Mouse (Mus musculus) adrenal gland, adult 18-20 months (tissue): ENCODE results near the gene Unc13c. TPM values are rescaled to one million over a fixed set of nuclear protein-coding genes. Genes with fewer than 3 reads are reported as not detected.
A peak's percentile ranks its signal among the peaks of the same experiment; 100 is the strongest.

Experiments used
- DNase-seq, 2 experiments: peaks; one replicate each; pipeline ENCODE4 v3.0.0; 2021 to 2022; ENCODE audit warnings: low spot score in 2 of 2
- long read RNA-seq, 2 experiments: library from polyadenylated mRNA; stranded (forward); transcript quantifications; one replicate each; pipeline ENCODE4 v2.0.0; 2021
- total RNA-seq, 2 experiments: library from RNA; stranded (reverse); gene quantifications; 1 replicate in 1 of 2; 2 replicates in 1 of 2; pipeline ENCODE4 v1.2.3; 2021

Unc13c gene
- total RNA-seq, result under 1 TPM; 0.20 to 0.42 TPM
- long read RNA-seq, experiment 1, result 0 reads
- long read RNA-seq, experiment 2, result 0 reads

DNA sequence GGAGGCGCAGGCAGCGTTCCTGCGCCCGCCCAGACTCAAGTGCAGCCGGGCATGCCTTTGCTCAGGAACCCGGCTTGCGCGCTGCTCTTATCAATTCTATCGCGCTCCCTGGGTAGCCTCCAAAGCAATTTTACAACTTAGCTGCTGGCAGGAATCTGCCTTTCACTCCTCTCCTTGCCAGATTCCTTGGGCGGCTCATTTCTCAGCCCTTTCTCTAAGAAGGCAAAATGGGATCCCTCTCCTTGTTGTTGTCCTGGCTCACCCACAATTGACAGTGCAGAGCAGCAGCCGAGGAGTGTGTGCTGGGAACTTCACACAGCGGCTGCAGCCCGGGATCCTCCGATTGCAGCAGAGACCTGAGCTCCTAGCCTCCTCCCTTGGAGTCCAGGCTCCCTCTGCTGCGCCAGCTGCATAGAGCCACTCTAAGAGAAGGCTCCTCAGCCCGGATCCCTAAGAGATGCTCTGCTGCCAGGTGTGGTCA is at the start of gene Unc13c:
Gene Unc13c (minus strand): TSS at position 326 of the 481 bp plus-strand sequence.
- DNase-seq, result no peak

DNA sequence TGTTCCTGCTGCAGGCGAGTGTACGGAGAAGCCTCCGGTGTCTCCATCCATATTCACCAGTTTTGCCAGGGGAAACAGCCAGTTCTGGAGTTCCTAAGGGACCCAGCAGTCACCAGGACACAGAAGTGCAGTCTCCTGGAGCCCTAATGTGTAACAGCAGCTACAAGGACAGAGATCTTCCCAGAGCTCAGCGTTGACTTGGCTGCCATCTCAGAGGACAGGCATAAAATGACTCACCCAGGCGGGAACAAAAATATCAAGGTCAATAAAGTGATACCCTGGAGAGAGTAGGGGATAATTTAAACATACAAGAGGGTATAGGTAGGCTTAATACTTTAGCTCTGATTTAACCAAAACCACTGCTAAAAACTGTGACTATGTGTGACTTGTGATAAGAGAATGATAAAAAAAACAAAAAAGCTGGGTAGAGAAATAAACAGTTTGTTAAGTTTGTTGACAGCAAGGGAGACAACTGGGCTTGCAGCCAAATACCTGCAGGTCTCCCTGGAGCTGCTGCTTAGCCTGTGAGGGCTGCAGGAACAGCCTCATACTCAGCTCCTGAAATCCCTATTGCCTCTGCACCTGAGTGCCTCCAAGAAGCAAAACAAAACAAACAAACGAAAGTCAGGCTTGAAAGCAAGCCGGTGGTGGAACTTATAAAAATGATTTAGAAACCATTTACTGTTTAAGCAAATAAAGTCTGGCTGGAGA is 39.4 kb upstream of the Unc13c start:
- peak; percentile 8 to 19 for DNase-seq

DNA sequence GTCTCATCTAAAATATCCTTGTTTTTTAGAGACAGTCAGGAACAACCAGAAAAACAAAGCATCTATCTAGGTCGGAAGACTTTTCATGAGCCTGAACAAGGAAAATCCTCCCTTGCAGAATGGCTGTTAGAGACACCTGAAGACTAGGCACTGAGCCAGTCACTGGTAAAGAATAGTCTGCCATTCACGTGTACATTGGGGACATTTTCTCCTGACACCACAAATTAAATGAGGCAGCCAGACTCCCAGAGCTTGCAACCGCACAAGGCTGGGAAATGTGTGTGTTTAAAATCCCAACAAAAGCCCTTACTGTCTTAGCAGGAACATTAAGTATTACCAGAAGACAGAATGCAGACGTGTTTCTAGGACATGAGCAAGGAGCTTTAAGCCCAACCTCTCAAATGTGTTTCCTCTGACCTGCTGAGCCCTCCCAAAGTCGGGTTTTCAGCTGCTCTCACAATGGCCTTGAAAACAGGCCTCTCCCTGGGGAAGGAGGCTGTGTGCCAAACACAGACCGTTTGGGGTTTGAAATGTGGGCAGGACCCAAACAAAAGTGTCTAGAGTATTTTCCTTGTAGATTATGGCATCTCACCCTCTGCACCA is 33.7 kb upstream of the Unc13c start:
- no peak for DNase-seq

DNA sequence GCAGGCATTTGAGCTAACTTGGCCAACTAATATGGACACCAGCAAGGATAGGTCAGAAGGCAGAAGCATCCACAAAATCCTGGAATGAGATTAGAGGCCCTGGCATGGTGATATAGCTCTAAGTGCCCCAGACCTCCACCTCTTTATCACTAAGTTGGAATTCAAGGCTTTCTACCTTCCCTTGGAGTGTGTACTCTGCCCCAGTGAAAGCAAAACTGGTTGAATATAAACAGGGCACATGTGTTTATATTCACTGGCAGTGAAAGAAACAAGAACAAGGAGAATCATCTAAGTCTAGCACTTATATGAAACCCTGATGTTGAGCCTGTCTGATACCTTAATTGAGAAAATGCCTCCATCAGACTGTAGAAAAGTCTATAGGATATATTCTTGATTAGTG is 19.3 kb upstream of the Unc13c start:
- no peak for DNase-seq

DNA sequence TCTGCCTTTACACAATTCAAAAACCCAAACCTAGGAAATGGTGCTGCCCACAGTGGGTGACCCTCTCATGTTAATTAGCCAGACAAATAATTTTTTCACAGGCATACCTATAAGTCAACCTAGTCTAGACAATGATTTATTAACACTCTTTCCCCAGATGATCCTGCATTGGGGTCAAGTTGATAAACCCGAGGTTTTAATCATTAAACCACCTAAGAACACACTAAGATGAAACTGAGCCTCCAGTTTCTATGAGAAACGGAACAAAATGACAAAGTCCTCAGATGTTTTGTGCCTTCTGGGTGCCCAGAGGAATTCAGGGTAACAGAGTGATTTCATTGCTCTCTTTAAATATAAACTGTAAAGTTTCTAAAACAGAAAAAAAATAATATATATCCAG is 18.5 kb upstream of the Unc13c start:
- no peak for DNase-seq

DNA sequence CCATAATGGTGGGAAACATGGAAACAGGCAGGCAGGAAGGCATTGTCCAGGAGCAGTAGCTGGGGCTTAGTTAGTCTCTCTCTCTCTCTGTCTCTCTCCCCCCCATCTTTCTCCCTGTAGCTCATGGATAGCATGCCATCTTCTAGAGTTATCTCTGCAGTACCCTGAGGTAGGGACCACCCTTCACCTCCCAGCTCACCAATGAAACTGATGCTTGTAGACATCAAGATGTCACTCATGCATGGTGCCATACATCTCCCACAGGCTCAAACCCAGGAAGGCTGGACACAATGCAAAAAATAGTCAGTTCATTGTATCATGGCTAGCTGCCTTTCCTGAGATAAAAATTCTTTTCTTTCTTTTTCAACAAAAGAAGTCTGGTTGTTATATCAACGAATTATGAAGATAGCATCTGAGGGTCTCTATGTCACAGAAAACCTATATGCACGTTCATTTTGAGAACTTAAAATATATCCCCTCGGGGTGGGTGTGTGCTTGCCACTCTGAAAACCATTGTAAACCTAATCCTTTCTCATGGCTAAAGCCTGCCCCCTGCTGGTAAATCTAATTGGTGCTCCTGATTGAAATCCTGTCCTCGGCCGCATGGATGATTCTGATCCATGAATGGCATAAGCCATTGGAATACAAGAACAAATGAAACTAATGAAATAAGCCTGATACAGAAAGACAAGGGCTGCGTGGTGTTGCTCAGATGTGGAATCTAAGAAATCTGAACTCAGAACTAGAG is 14.0 kb upstream of the Unc13c start:
- DNase-seq, result peak; percentile 67 to 73

DNA sequence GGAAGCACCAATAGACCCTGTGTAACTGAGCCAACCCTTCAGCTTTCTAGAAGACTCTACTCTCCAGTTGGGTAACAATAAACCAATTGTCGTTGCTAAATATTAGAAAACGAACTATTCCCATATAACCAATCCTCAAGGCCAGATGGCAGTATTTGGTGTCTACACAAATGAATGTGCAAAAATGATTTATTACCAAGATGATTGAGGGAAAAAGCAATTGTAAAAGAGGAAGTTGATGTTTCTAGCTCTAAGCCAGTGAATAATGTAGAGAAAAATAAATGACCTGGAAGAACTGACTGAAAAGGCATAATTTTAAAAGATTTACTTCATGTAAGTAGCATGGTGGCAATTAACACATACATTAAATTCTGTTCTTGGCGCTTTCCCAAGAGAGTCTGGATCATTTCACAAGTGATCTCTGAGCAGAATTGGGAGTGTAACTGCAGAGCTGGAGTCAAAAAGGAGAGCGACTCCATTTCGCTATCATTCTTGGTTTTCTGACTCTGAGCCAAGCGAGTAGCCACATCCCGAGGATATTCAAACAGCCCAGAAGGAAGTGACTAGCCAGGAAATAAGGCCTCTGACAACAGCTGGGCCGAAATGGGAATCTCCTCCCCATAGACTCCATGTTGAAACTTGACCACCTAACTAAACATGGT is 3.7 kb upstream of the Unc13c start:
- no peak for DNase-seq

DNA sequence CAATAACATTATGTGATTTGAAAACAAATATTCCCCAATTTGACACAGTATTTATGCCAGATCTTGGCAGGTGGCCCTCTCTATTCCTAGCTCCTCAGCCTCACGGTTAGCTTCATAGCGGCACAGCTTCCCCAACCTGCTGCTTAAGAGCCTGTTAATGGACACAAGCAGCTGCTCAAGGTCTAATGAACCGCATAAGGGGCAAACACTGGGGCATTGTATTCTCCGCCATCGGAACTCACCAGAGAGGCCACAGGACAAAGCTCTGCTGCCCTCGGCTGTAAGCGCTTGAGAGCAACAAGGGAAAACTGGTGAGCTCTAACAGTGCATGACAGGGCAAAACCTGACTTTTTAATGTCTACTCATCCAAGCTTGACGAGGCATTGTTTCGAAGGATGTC is 2.0 kb upstream of the Unc13c start:
- no peak for DNase-seq

DNA sequence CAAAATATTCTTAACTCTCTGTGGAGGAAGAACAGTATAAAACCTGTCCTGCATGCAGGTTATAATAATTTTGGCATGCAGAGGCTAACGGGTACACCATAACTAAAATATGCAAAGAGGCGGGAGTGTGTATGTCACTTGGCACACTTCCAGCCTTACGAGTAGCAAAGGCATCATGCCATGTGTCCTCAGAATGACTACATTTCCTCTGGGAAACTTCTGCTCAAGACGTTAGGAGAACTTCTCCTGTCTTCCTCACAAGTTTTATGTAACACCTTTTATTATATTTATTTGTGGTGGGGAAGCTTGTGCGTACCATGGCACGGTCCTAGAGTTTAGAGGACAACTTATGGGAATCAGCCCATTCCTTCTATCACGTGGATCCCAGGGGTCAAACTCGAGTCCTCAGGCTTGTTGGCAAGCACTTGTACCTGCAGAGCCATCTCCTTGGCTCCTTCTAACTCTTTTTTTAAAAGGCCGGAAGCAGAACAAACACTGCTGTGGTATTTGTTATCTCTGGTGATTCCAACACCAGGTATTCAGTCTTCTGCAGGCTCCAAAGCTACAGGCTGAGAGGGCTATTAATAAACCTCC is 3.3 kb downstream of the Unc13c start:
- no peak for DNase-seq

DNA sequence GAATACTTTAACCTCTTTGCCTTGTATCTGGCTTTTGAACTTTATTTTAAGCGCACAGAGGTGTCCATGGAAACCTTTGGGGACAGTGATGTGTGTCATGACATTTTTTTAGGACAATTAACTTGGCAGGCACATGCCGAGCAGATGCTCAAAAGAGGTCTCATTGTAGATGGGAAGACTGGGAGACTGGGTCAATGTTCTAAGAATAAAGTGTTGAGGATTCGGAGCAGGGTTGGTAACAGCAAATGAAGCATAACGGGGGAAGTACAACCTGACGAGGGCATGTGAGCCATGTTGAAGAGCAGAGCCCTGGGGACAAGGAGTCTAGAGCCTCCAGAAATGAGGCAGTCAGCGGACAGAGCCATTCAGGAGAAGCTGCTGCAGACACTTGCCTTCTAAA is 6.3 kb downstream of the Unc13c start:
- DNase-seq, result no peak

DNA sequence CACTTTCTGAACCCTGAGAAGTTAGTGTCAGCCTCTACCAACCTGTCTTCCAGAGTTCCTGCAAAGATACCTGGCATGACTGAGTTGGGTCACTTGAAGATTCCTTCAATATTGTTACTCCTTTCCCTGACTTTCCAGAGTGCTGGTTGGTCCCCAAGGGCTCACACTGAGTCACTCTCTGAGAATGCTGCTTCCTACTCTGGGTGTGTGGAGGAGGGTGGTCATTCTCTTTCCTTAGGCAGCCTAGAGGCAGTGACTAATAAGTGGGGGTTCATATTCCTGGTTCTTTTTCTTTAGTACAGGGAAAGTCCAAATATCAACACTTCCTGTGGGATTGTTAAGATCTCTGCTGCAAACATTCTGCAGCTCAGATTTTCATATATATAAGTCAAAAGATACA is 16.4 kb downstream of the Unc13c start:
- DNase-seq, result no peak

DNA sequence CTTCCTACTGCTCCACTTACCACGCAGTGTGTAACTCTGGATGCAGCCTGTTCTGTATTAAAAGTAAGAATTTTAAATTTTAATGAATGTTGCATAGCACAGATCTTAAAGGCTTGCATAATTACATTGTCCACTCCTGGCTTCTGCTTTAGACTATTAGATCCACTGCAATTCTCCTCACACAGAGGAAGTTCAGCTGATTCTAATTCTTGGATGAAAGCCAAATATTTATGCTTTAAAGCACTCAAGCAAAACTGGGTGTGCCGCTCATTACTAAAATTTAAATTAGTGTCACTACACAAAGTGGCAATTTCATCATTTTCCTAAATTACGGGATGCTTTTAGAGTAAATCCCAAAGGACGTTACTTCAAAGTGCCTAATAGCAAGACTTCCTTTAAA is 17.2 kb downstream of the Unc13c start:
- no peak for DNase-seq

DNA sequence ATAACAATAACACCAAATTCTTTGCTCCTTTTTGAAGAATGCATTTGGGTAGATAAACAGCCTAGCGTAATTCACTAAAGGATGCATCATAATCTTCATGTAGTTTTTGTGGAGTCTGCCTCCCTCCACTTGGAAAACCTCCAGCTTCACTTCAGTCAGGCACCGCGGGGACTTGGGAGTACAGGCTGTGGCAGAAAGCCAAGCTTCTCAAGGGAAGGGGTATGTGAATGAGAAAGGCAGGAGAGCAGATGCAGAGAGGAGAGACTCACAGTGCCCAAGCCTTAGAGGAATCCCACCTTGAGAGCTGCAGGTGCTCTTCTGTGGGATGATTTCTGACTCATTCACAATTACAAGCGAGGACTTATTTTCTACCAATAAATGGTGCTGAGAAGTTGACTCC is 33.9 kb downstream of the Unc13c start:
- no peak for DNase-seq

DNA sequence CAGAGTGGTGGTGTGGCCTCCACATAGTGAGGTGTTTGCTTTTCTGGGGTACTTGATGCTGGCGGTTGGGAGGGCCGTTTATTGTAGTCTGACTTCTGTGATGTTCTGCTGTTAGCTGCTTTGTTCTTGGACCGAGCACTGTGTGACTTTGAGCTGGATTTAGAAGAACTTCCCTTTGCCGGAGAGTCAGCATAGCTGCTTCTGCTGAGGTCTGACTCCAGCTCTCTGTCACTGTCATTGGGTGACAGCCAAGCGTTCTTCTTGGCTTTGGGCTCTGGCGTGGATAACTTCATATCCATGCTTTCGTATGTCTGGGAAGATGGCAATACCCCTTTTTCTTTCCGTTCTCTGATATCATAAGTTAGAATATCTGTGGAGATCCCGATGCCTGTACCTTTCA is 36.8 kb downstream of the Unc13c start:
- no peak for DNase-seq

DNA sequence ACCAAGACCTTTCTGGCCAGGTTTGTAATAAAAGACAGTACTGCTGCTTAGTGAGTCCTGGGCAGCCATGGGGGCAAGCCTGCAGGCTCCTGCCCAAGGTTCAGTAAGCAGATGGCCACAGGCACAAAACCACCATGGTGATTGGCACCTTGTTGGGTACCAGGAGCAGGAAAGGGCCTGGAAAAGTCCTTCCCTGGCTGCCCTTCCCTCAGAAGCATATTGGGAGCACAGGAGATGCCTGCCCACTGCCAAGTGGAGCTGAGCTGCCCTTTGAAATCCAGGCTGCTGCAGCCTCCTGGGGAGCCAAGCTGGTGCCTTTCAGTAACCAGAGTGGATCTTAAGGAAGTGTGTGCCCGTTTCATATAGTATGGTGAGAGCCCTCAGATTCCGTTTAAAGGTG is 41.5 kb downstream of the Unc13c start:
- no peak for DNase-seq

DNA sequence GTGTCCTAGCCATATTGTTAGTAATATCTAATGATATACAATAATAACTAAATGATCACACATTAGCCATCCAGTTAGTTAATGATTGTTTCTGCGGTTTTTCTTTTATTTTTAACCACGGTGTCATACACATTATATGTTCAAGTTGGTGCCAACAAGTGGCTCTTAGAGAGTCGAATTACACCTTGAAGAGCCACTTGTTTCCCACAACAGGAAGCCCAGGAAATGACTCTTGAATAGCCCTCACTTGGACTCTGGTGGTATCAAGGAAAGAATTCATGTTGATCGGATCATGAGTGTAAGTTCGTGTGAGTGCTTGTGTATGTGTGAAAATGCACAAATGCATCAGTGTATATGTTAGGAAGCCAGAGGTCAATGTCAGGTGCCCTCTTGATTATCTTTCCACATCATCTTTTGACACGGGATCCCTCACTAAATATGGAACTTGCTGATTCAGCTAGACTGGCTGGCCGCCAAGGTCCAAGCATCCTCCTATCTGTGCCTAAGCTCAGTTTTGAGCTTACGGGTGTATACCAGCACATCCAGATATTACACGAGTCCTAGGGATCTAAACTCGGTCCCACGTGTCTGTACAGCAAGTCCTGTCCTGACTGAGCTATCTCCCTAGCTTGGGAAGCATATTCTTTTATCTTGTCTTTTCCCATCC is 46.2 kb downstream of the Unc13c start:
- DNase-seq, result peak in 1 of 2 experiments; percentile 22

DNA sequence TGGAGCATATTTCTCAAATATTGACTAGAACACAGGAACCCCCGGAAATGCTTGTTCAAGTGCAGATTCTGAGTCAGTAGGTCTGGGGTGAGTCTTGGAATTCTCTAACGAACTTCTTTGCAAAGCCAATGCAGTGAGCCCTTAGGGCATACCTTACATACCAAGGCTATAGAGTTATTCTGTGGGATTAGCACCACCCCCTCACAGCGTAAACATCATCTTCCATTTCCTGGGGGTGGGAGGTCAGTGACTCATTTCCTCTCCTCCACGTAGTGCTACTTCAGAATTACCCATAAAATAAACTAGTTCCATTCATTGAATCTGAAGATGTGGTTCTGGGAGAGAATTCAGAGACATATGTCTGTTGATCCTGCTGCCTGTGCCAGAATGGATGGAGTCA is 62.8 kb downstream of the Unc13c start:
- DNase-seq, result no peak

DNA sequence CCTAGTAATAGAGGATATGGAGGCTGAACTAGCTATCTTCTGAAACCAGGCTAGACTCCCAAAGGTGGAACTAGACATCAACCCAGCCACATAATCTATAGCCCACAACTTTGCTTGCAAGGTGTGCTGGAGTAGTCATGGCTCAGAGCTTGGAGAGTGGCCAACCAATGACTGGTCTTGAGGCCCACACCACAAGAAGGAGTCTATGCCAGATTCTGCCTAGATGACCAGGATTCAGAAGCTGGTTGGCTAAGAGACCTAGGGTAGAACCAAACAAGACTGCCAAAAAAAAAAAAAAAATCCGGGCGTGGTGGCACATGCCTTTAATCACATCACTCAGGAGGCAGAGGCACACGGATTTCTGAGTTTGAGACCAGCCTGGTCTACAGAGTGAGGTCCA is 70.2 kb downstream of the Unc13c start:
- DNase-seq, result no peak

DNA sequence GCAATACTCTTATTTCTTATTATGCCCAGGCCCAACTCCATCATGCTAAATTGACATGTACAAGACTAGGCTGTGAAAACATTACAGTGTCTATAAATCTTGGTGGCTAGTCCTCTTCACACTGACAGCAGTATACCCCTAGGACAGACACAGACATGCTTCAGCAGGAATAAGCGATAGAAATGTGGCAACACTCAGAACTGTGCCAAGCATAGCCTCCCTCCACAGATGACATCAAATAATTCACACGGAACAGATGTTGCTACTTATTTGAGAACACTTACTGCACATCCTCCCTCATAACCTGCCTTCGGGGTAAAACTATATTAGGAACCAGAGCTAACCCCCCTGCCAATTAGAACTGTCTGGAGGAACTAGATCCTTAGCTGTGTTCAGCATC is 72.6 kb downstream of the Unc13c start:
- no peak for DNase-seq

DNA sequence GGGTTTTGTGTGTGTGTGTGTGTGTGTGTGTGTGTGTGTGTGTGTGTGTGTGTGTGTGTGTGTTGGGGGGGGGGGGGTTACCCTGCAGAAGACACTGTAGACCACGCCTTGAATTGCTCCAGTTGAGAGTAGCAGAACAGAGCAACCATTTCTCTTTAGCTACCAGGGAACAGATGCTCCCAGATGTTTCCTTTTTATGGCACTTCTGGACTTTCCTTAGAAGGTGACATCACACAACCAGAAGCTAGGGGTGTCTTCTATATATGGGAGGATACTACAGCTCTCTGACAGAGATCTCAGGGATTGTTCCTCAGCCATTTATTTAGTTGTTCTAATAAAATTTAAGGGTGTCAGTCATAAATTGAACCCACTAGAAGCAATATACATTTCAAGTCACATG is 85.2 kb downstream of the Unc13c start:
- no peak for DNase-seq

DNA sequence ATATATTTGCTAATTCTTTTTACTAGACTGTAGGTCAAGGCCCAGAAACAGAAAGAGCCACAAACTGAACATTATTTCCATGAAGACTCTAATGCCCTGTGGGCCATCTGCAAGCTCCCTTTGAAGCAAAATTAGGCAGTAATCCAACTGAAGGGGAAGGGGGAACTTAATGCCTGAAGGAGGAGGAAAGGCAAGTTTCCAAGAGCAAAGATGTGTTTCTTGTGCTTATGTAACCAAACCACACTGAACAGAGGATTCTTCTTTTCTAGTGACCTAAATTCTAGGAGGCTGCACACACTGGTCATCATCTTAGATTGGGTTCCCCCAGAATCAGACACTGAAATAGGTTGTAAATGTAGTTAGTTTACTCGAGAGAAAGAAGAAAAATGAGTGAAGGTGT is 85.6 kb downstream of the Unc13c start:
- DNase-seq, result no peak
